Mouse (Mus musculus) liver, adult 2 months (tissue): ENCODE measurements around the gene Tns4. TPM values are rescaled to one million over a fixed set of nuclear protein-coding genes. Genes with fewer than 3 reads are reported as not detected.

ENCODE experiments used
- DNase-seq: peaks from one replicate; pipeline ENCODE4 v3.0.0-alpha.2; 2011; ENCODE audit warnings: low read depth, low spot score; ENCODE audit errors: extremely low read depth
- H3K27ac ChIP-seq: fragments of 200-500 bp; replicated peaks from 2 replicates; pipeline ENCODE4 v1.5.1; 2012; ENCODE audit warnings: low read depth, mild to moderate bottlenecking, control low read depth, inconsistent platforms, low read length; ENCODE audit not compliant: insufficient read depth
- H3K27me3 ChIP-seq: fragments of 200-500 bp; 2 replicates; pipeline ENCODE4 v1.6.1; 2012; ENCODE audit warnings: mild to moderate bottlenecking, moderate library complexity, low read length, inconsistent platforms; ENCODE audit not compliant: control insufficient read depth, insufficient read depth
- H3K36me3 ChIP-seq: fragments of 200-500 bp; 2 replicates; pipeline ENCODE4 v1.6.1; 2012; ENCODE audit warnings: low read length, inconsistent platforms; ENCODE audit not compliant: control insufficient read depth, insufficient read depth
- H3K4me1 ChIP-seq: fragments of 200-500 bp; 2 replicates; pipeline ENCODE4 v1.6.1; 2011; ENCODE audit warnings: low read length; ENCODE audit not compliant: control insufficient read depth, insufficient read depth
- H3K4me3 ChIP-seq: fragments of 200-500 bp; 2 replicates; pipeline ENCODE4 v1.5.1; 2011; ENCODE audit warnings: low read depth, mild to moderate bottlenecking, control low read depth, low read length, moderate library complexity; ENCODE audit not compliant: insufficient read depth
- H3K79me2 ChIP-seq: fragments of 200-500 bp; 2 replicates; pipeline ENCODE4 v1.6.1; 2012; ENCODE audit warnings: inconsistent platforms, mild to moderate bottlenecking, low read length, moderate library complexity; ENCODE audit not compliant: control insufficient read depth, insufficient read depth
- H3K9ac ChIP-seq: fragments of 200-500 bp; 2 replicates; pipeline ENCODE4 v1.6.1; 2012; ENCODE audit warnings: low read depth, mild to moderate bottlenecking, control low read depth, inconsistent platforms, low read length
- CTCF ChIP-seq: fragments of 200-500 bp; IDR thresholded peaks from 2 replicates; pipeline ENCODE4 v1.5.1; 2011; ENCODE audit warnings: low read depth, low read length, control low read depth
- POLR2A ChIP-seq: fragments of 200-500 bp; IDR thresholded peaks from 2 replicates; pipeline ENCODE4 v1.6.1; 2011; ENCODE audit warnings: low read length, control low read depth; ENCODE audit not compliant: insufficient read depth; ENCODE audit errors: extremely low read depth
- WGBS: fragments of 180-500 bp; shearing (Covaris S2); methylation state at CpG from one replicate; pipeline ENCODE4 v1.1.7; 2018; 5-methylcytosine and 5-hydroxymethylcytosine counted together
- polyA plus RNA-seq: library from polyadenylated mRNA; depleted of rRNA; stranded (reverse); fragments of >200 nt; gene quantifications from 2 replicates; pipeline ENCODE4 v1.2.3, GENCODE M21; 2012
- total RNA-seq: library from RNA; depleted of rRNA; stranded (reverse); fragments of >200 nt; gene quantifications from 2 replicates; pipeline ENCODE4 v1.2.3, GENCODE M21; 2014

Gene Tns4
- total and polyA plus RNA-seq, 2 experiments: 0.46 to 1.2 TPM

DNA sequence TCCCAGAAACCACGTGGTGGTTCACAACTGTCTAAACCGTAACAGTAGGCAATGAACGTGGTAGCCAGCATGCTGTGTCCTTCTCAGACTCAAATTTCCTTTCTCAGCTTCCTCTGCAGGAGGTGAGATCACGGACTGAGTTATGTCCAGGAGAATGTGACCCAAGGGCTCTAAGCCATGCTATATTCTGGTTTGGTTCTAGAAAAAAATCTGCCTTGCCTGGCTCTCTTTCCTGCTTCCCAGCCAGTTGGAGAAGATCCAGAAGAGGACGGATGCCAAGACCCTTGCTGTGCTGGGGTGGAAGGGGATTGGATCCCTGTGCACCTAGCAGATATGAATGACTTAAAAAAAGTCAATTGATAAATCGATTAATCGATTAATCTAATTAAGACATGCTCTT, 10.4 kb upstream of the Tns4 start:
- Histone ChIP-seq H3K27me3 (no peaks in the 10 kb centered on the region), H3K9ac (no peak overlapping the region), H3K36me3 (no peaks in the 10 kb centered on the region), H3K27ac (no peak overlapping the region), H3K4me3 (no peak overlapping the region), H3K4me1 (no peaks in the 10 kb centered on the region), H3K79me2 (no peaks in the 10 kb centered on the region)
- no peak for DNase-seq
- TF ChIP-seq POLR2A (no peak), CTCF (no peak)
- WGBS: 71% methylated on average over 7 of the region's 7 CpGs

DNA sequence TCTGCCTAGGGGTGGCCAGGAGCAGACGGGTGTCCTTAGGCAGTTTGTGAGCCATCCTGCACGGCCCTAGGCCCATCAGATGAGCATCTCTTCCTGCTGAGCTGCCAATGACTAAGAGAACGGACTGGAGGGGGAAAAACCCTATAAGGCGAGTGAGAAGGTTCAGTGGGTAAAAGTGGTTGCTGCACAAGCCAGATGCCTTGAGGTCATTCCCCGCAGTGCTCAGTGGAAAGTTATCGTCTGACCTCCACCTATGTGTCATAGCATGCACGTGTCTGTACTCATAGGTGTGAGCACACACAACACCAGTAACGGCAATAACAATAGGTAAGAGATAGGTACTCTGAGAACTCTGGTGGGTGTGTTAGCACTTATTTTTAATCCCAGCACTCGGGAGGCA, 9.8 kb upstream of the Tns4 start:
- WGBS: 88% methylated on average over 9 of the region's 9 CpGs
- TF ChIP-seq POLR2A (no peak), CTCF (no peak)
- Histone ChIP-seq H3K36me3 (no peaks in the 10 kb centered on the region), H3K9ac (no peak overlapping the region), H3K4me3 (no peak overlapping the region), H3K27ac (no peak overlapping the region), H3K27me3 (no peaks in the 10 kb centered on the region), H3K79me2 (no peaks in the 10 kb centered on the region), H3K4me1 (no peaks in the 10 kb centered on the region)
- DNase-seq: no peak

- H3K27me3 ChIP-seq: no peaks in the 10 kb centered on the region
- H3K79me2 ChIP-seq: no peaks in the 10 kb centered on the region
- TF ChIP-seq CTCF (no peak), POLR2A (no peak)
- no peak for DNase-seq
- 95% methylated on average over 8 of the region's 8 CpGs for WGBS
- H3K36me3 ChIP-seq: no peaks in the 10 kb centered on the region
- H3K27ac ChIP-seq: no peak overlapping the region
- no peaks in the 10 kb centered on the region for H3K4me1 ChIP-seq
- no peak overlapping the region for H3K9ac ChIP-seq
- H3K4me3 ChIP-seq: no peak overlapping the region
These were observed 8.1 kb upstream of the Tns4 start for GRCm38 (mm10) chr11:99096996-99097774.

GRCm38 (mm10) chr11:99096417-99096816, 7.3 kb upstream of the Tns4 start:
- no peak overlapping the region for H3K27ac ChIP-seq
- no peak overlapping the region for H3K4me3 ChIP-seq
- WGBS: 96% methylated on average over 4 of the region's 4 CpGs
- no peak for TF ChIP-seq CTCF
- no peak overlapping the region for H3K9ac ChIP-seq
- H3K4me1 ChIP-seq: no peaks in the 10 kb centered on the region
- DNase-seq: no peak
- no peaks in the 10 kb centered on the region for H3K79me2 ChIP-seq
- no peaks in the 10 kb centered on the region for H3K36me3 ChIP-seq
- no peaks in the 10 kb centered on the region for H3K27me3 ChIP-seq

DNA sequence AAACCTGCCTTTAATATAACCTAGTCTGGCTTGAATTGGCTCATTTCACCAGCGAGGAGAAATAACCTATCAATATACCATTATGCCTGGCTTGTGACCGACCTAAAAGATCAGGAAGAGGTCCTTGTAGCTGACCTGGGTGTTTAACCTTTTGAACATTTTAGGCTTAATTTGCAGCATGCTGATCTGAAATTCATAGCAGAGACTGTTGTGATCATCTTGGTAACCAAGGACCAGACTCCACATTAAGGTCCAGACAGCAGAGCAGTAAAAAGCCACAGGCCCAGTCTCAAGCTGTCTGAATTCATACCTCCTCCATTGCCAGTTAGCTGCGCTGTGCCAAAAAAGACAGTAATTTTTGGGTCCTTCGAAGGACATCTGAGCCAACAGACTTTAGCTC, 6.7 kb upstream of the Tns4 start:
- no peak for DNase-seq
- TF ChIP-seq CTCF: no peak
- TF ChIP-seq POLR2A: no peak
- WGBS: 90% methylated on average over 4 of the region's 4 CpGs
- H3K27ac ChIP-seq: no peak overlapping the region
- no peaks in the 10 kb centered on the region for H3K4me1 ChIP-seq
- no peak overlapping the region for H3K9ac ChIP-seq
- no peaks in the 10 kb centered on the region for H3K27me3 ChIP-seq
- no peaks in the 10 kb centered on the region for H3K79me2 ChIP-seq
- no peaks in the 10 kb centered on the region for H3K36me3 ChIP-seq
- H3K4me3 ChIP-seq: no peak overlapping the region

DNA sequence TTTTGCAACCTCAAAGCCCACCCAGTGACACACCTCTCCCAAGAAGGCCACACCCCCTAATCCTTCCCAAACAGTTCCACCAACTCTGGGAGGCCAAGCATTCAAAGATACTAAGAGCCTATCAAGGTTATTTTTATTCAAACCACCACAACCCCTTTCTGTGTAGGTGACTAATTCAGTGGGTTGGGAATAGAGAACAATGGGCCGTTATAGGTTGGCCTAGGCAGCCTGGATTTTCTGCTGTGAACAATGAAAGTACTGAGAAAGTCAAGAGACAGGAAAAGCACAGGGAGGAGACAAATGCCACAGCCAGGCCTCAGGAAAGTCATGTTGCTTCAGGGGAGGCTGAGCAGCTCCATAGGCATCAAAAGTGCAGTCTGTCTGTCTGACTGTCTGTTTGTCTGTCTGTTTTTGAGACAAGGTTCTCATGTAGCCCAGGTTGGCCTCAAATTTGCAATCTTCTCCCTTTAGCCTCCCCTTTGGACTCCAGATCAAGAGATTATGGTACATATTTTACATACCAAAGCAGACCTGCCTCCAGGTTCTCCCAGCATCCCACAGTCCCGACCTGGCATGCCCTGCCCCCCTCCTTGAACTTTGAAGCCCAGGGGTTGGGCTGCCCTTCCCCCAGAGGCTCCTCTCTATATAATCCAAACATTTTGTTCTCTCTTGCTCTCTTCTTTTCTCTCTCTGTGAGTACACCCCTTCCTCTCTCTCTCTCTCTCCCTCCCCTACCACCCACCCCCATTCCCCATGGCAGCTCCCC, 6.0 kb upstream of the Tns4 start:
- Histone ChIP-seq H3K79me2 (no peaks in the 10 kb centered on the region), H3K36me3 (no peaks in the 10 kb centered on the region), H3K27ac (no peak overlapping the region), H3K4me1 (no peaks in the 10 kb centered on the region), H3K9ac (no peak overlapping the region), H3K27me3 (no peaks in the 10 kb centered on the region), H3K4me3 (no peak overlapping the region)
- WGBS: 48% methylated on average over 2 of the region's 2 CpGs
- TF ChIP-seq CTCF: no peak
- TF ChIP-seq POLR2A: no peak
- no peak for DNase-seq
